Mouse (Mus musculus) midbrain, embryonic 16.5 days (tissue): Measurements from ENCODE around the gene Add3. TPM values are rescaled to one million over a fixed set of nuclear protein-coding genes. Genes with fewer than 3 reads are reported as not detected.
A peak's percentile ranks its signal among the peaks of the same experiment; 100 is the strongest.

Experiments used
- ATAC-seq: fragments of 200-750 bp; cut with Nextera tagmentation; 2 replicates; pipeline ENCODE4 v1.8.0; 2017; ENCODE audit warnings: moderate TSS enrichment
- H3K27ac ChIP-seq: fragments of 300-500 bp; sonication (generic); 2 replicates; pipeline ENCODE4 v1.5.1; 2014; ENCODE audit warnings: mild to moderate bottlenecking, low read length, mixed read lengths
- H3K27me3 ChIP-seq: fragments of 300-500 bp; sonication (generic); 2 replicates; pipeline ENCODE4 v1.6.1; 2014; ENCODE audit warnings: low read depth, low read length, mixed read lengths; ENCODE audit not compliant: control insufficient read depth, insufficient read depth
- H3K36me3 ChIP-seq: fragments of 300-500 bp; sonication (generic); 2 replicates; pipeline ENCODE4 v1.6.1; 2014; ENCODE audit warnings: mild to moderate bottlenecking, low read length, moderate library complexity, mixed read lengths; ENCODE audit not compliant: control insufficient read depth, insufficient read depth
- H3K4me1 ChIP-seq: fragments of 300-500 bp; sonication (generic); 2 replicates; pipeline ENCODE4 v1.6.1; 2014; ENCODE audit warnings: mild to moderate bottlenecking, low read length, mixed read lengths; ENCODE audit not compliant: control insufficient read depth, insufficient read depth
- H3K4me2 ChIP-seq: fragments of 300-500 bp; sonication (generic); 2 replicates; pipeline ENCODE4 v1.6.1; 2014; ENCODE audit warnings: mild to moderate bottlenecking, low read length, mixed read lengths
- H3K4me3 ChIP-seq: fragments of 300-500 bp; sonication (generic); 2 replicates; pipeline ENCODE4 v1.5.1; 2014; ENCODE audit warnings: low read depth, mild to moderate bottlenecking, low read length, moderate library complexity, mixed read lengths
- H3K9ac ChIP-seq: fragments of 300-500 bp; sonication (generic); 2 replicates; pipeline ENCODE4 v1.6.1; 2014; ENCODE audit warnings: low read depth, low read length, mixed read lengths
- H3K9me3 ChIP-seq: fragments of 300-500 bp; sonication (generic); replicated peaks from 2 replicates; pipeline ENCODE4 v1.6.1; 2014; ENCODE audit warnings: mild to moderate bottlenecking, low read length, mixed read lengths; ENCODE audit not compliant: control insufficient read depth, poor library complexity, severe bottlenecking
- WGBS: fragments of 180-500 bp; shearing (Covaris S2); extraction: QIAGEN DNeasy Blood & Tissue Kit; methylation state at CpG from one replicate; pipeline ENCODE4 v1.1.7; 2014; 5-methylcytosine and 5-hydroxymethylcytosine counted together
- polyA plus RNA-seq: library from polyadenylated mRNA; unstranded; fragments of >200 nt; fragmentation: Nextera tagmentation; extraction: Ambion mirVana; gene quantifications from 2 replicates; pipeline ENCODE4 v1.2.1, GENCODE M21; 2015

The Add3 gene
- polyA plus RNA-seq, 1 experiment from 2014 or later, result 35.7 TPM

DNA sequence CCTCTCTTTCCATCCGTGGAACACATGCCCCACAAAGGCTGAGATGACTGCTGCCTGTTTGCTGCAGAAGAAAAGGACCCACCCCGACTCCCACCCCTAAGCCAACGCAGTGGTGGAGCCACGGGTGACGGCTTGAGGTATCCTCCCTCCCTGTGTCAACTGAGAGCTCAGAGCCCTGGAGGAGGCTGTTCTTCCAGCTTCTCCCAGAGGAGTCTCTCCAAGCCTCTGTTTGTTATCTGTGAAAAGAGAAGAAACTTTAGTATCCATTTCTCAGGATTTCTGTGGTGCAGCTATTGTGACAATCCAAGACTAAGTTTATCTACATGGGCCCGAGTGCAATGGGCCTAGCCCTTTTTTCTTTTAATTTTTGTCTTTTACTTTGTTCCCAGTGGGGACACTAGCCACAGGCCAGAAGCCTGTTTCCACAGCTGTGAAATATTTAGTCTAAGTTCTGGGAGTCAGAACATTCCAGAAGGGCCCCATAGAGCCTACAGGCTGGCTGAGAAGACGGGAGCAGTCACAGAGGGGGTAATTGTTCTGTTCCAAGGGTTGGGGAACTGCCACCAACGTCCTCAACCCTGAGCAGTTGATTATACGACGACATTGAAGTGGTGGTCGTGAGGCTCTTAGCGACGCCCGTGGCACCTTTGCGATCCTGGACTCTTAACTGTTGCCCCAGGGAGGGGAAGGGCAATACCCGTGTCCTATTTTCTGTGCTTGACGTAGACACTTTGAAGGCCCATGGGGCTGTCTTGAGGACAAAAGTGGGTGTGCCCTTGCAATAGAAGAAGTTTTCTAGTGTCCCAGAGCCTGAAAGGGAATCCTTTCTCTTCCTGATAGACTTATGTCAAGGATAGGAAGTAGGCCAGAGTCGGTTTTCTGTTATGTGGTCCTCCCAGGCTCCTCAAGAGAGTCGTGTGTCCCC, 138.5 kb downstream of the Add3 start:
- no peak for ATAC-seq
- Histone ChIP-seq H3K4me3 (no peak overlapping the region), H3K36me3 (no peaks in the 10 kb centered on the region), H3K9me3 (no peaks in the 10 kb centered on the region), H3K4me1 (no peaks in the 10 kb centered on the region), H3K9ac (no peak overlapping the region), H3K27ac (no peak overlapping the region), H3K27me3 (no peaks in the 10 kb centered on the region), H3K4me2 (no peak overlapping the region)
- WGBS, result 74% methylated on average over 19 of the region's 19 CpGs

DNA sequence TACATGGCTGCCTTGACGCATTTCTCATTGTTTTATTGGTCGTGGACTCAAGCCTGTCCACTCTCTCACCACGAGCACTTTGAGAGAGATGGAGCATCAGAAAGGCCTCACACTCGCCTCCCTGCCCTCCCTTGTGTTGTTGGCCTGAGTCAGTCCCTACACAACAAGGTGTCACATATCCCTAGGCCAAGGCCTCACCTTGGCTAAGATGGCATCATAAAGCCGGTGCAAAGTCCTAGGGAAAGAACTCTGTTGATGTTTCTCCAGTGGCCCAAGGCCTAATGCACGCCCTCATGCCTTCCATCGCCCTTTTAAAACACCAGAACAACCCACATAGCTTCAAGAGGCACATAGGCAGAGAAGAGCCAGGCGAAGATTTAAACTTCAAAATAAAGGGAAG, 140.0 kb downstream of the Add3 start:
- WGBS, result 83% methylated on average over 8 of the region's 8 CpGs
- Histone ChIP-seq H3K27me3 (no peaks in the 10 kb centered on the region), H3K36me3 (no peaks in the 10 kb centered on the region), H3K9ac (no peak overlapping the region), H3K4me2 (no peak overlapping the region), H3K4me1 (peaks cover 3% of the 10 kb centered on the region), H3K27ac (no peak overlapping the region), H3K9me3 (no peaks in the 10 kb centered on the region), H3K4me3 (no peak overlapping the region)
- ATAC-seq, result no peak

GRCm38 (mm10) chr19:53282571-53282970, 142.3 kb downstream of the Add3 start:
- no peaks in the 10 kb centered on the region for H3K36me3 ChIP-seq
- H3K4me2 ChIP-seq, result no peak overlapping the region
- 60% methylated on average over 10 of the region's 10 CpGs for WGBS
- H3K4me1 ChIP-seq, result peaks cover 3% of the 10 kb centered on the region
- no peaks in the 10 kb centered on the region for H3K27me3 ChIP-seq
- no peak overlapping the region for H3K27ac ChIP-seq
- H3K9me3 ChIP-seq, result no peaks in the 10 kb centered on the region
- no peak for ATAC-seq
- no peak overlapping the region for H3K4me3 ChIP-seq
- no peak overlapping the region for H3K9ac ChIP-seq

DNA sequence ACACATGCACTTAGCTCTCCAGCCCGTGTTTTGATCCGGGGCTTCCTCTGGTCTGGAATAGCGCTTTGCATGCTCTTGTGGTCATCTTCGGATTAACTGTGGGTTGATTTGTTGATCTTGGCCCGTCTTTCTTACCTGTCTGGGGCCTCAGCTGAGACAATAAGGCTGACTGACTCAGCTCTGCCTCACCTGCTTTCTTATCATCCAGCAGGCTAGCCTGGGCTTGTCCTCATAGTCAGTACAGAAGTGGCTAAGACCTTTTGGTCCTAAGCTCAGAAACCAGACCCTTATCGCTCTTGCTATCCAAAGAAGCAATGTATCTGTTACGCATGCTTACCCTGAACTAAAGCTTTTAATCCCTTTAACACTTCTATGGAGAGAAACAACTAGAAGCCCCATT, 143.5 kb downstream of the Add3 start:
- Histone ChIP-seq H3K4me2 (no peak overlapping the region), H3K27ac (no peak overlapping the region), H3K4me1 (peaks cover 3% of the 10 kb centered on the region), H3K9ac (no peak overlapping the region), H3K27me3 (no peaks in the 10 kb centered on the region), H3K9me3 (no peaks in the 10 kb centered on the region), H3K36me3 (no peaks in the 10 kb centered on the region), H3K4me3 (no peak overlapping the region)
- ATAC-seq, result no peak
- 71% methylated on average over 7 of the region's 7 CpGs for WGBS

GRCm38 (mm10) chr19:53284268-53285208, 144.3 kb downstream of the Add3 start:
- ATAC-seq, result peak; percentile 58; the same call in 1 of the 2 replicates

DNA sequence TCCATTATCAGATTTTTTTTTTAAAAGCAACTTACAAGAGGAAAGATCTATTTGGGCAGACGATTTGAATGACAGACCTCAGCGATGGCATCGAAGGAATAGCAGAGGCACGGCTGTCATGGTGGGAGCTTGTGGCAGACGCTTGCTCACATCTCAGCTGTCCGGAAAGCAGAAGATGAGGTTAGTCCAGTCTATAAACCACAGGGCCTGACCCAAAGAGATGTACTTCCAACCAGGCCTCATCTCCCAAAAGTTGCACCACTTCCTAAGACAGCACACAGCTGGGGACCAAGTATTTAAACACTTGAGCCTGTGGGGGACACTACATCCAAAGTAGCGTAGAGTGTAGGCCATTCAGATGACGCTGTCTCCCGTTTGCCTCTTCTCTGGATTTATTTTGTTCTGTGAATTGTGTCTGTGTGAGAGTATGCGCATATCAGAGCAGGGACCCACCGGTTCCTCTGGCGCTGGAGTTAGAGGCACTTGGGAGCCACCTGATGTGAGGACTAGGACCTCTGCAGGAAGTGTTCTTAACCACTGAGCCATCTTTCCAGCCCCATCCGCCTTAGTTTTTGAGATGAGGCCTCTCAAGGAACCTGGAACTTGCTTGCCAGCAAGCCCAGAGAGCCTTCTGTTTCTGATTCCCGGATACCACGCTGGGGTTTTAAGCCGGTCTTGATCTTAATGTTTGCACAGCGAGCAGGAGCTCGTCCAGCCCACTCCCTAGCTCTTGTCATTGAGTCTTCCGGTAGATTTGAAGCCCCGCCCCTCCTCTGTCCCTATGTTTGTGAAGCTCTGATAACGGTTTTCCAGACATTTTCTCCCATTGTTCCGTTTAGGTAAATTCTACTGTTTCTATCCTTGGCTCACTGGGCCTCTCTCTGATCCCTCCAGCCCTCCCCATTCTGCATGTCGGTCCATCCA, 156.3 kb downstream of the Add3 start:
- H3K9me3 ChIP-seq, result no peaks in the 10 kb centered on the region
- no peak overlapping the region for H3K27ac ChIP-seq
- no peak overlapping the region for H3K4me2 ChIP-seq
- no peak overlapping the region for H3K4me3 ChIP-seq
- no peaks in the 10 kb centered on the region for H3K27me3 ChIP-seq
- no peak overlapping the region for H3K9ac ChIP-seq
- no peaks in the 10 kb centered on the region for H3K36me3 ChIP-seq
- 68% methylated on average over 23 of the region's 23 CpGs for WGBS
- no peaks in the 10 kb centered on the region for H3K4me1 ChIP-seq
- no peak for ATAC-seq

More at GRCm38 (mm10) chr19:53284268-53285208, 144.3 kb downstream of the Add3 start:
- H3K4me1 ChIP-seq, result peaks cover 3% of the 10 kb centered on the region
- H3K4me3 ChIP-seq, result no peak overlapping the region
- no peaks in the 10 kb centered on the region for H3K27me3 ChIP-seq
- no peak overlapping the region; the same call in 1 of the 2 replicates for H3K9ac ChIP-seq
- H3K27ac ChIP-seq, result no peak overlapping the region
- peak overlapping the region; percentile 15; the same call in 1 of the 2 replicates for H3K4me2 ChIP-seq
- H3K36me3 ChIP-seq, result no peaks in the 10 kb centered on the region
- 18% methylated on average over 20 of the region's 20 CpGs for WGBS
- H3K9me3 ChIP-seq, result no peaks in the 10 kb centered on the region

Other genes with a start within 250 kb of the Add3 start
- 114 and 132 TPM in 2 replicates for gene Xpnpep1, start 100.2 kb upstream of the Add3 start, polyA plus RNA-seq
- gene Mxi1, start 170.1 kb downstream of the Add3 start, polyA plus RNA-seq, result 37.2 and 40.8 TPM in 2 replicates
- gene Gm10197, start 231.3 kb downstream of the Add3 start, polyA plus RNA-seq, result not detected in 2 replicates